Mouse (Mus musculus): Measurements from ENCODE around the gene Haghl. TPM values are rescaled to one million over a fixed set of nuclear protein-coding genes. Genes with fewer than 3 reads are reported as not detected.

The Haghl gene
- polyA plus RNA-seq, 1 experiment, result 18.1 TPM

GRCm38 (mm10) chr17:25802825-25803517 lies 17.5 kb upstream of the Haghl start:
- Histone ChIP-seq H3K4me1 (ENCODE audit: control insufficient read depth, insufficient read depth, low read length) (peaks cover 6% of the 10 kb centered on the region; the same call in 1 of the 2 replicates), H3K27ac (ENCODE audit: insufficient read depth, low read length) (no peak overlapping the region), H3K4me3 (ENCODE audit: insufficient read depth, low read length) (no peak overlapping the region)
- TF ChIP-seq POLR2A (IDR thresholded peaks at IDR 0.05; ENCODE audit: low read depth, low read length), result no peak
- TF ChIP-seq CTCF (IDR thresholded peaks at IDR 0.05; ENCODE audit: borderline replicate concordance, insufficient read depth, low read length), result no peak

- TF ChIP-seq CTCF (IDR thresholded peaks at IDR 0.05; ENCODE audit: borderline replicate concordance, insufficient read depth, low read length), result peak; percentile 26; the same call in 1 of the 2 replicates
- TF ChIP-seq POLR2A (IDR thresholded peaks at IDR 0.05; ENCODE audit: low read depth, low read length), result no peak
- Histone ChIP-seq H3K4me3 (ENCODE audit: insufficient read depth, low read length) (no peak overlapping the region), H3K27ac (ENCODE audit: insufficient read depth, low read length) (no peak overlapping the region), H3K4me1 (ENCODE audit: control insufficient read depth, insufficient read depth, low read length) (peaks cover 4% of the 10 kb centered on the region; the same call in 1 of the 2 replicates)
Observed at GRCm38 (mm10) chr17:25801029-25801428, 15.6 kb upstream of the Haghl start.

GRCm38 (mm10) chr17:25796951-25797369 lies 11.5 kb upstream of the Haghl start, which contains the start of gene Metrn:
Metrn (minus strand) TSS chr17:25797136.
- Histone ChIP-seq H3K27ac (ENCODE audit: insufficient read depth, low read length) (no peak within 1 kb of the TSS), H3K4me1 (ENCODE audit: control insufficient read depth, insufficient read depth, low read length) (peaks cover 7% of the 10 kb centered on the region; the same call in 1 of the 2 replicates), H3K4me3 (ENCODE audit: insufficient read depth, low read length) (peak within 1 kb of the TSS; percentile 76)
- no peak for TF ChIP-seq POLR2A (IDR thresholded peaks at IDR 0.05; ENCODE audit: low read depth, low read length)
- TF ChIP-seq CTCF (IDR thresholded peaks at IDR 0.05; ENCODE audit: borderline replicate concordance, insufficient read depth, low read length), result no peak

GRCm38 (mm10) chr17:25796211-25796771 lies 10.8 kb upstream of the Haghl start:
- TF ChIP-seq CTCF (IDR thresholded peaks at IDR 0.05; ENCODE audit: borderline replicate concordance, insufficient read depth, low read length) (no peak), POLR2A (IDR thresholded peaks at IDR 0.05; ENCODE audit: low read depth, low read length) (no peak)
- Histone ChIP-seq H3K4me3 (ENCODE audit: insufficient read depth, low read length) (peak overlapping the region; percentile 76), H3K27ac (ENCODE audit: insufficient read depth, low read length) (no peak overlapping the region), H3K4me1 (ENCODE audit: control insufficient read depth, insufficient read depth, low read length) (peaks cover 7% of the 10 kb centered on the region; the same call in 1 of the 2 replicates)

GRCm38 (mm10) chr17:25795609-25796092 lies 10.2 kb upstream of the Haghl start, which contains the start of gene AC134908.4:
AC134908.4 (minus strand) TSS chr17:25795659.
- H3K27ac ChIP-seq (ENCODE audit: insufficient read depth, low read length), result no peak within 1 kb of the TSS
- TF ChIP-seq POLR2A (IDR thresholded peaks at IDR 0.05; ENCODE audit: low read depth, low read length), result no peak
- TF ChIP-seq CTCF (IDR thresholded peaks at IDR 0.05; ENCODE audit: borderline replicate concordance, insufficient read depth, low read length), result no peak
- peaks cover 7% of the 10 kb centered on the region; the same call in 1 of the 2 replicates for H3K4me1 ChIP-seq (ENCODE audit: control insufficient read depth, insufficient read depth, low read length)
- H3K4me3 ChIP-seq (ENCODE audit: insufficient read depth, low read length), result peak within 1 kb of the TSS; percentile 76

GRCm38 (mm10) chr17:25794998-25795397 lies 9.5 kb upstream of the Haghl start:
- peaks cover 7% of the 10 kb centered on the region; the same call in 1 of the 2 replicates for H3K4me1 ChIP-seq (ENCODE audit: control insufficient read depth, insufficient read depth, low read length)
- no peak for TF ChIP-seq CTCF (IDR thresholded peaks at IDR 0.05; ENCODE audit: borderline replicate concordance, insufficient read depth, low read length)
- no peak for TF ChIP-seq POLR2A (IDR thresholded peaks at IDR 0.05; ENCODE audit: low read depth, low read length)
- H3K27ac ChIP-seq (ENCODE audit: insufficient read depth, low read length), result no peak overlapping the region
- no peak overlapping the region for H3K4me3 ChIP-seq (ENCODE audit: insufficient read depth, low read length)

- Histone ChIP-seq H3K4me1 (ENCODE audit: control insufficient read depth, insufficient read depth, low read length) (peaks cover 7% of the 10 kb centered on the region; the same call in 1 of the 2 replicates), H3K27ac (ENCODE audit: insufficient read depth, low read length) (no peak overlapping the region), H3K4me3 (ENCODE audit: insufficient read depth, low read length) (no peak overlapping the region)
- TF ChIP-seq POLR2A (IDR thresholded peaks at IDR 0.05; ENCODE audit: low read depth, low read length) (no peak), CTCF (IDR thresholded peaks at IDR 0.05; ENCODE audit: borderline replicate concordance, insufficient read depth, low read length) (no peak)
Observed at GRCm38 (mm10) chr17:25794197-25794596, 8.7 kb upstream of the Haghl start.

GRCm38 (mm10) chr17:25792615-25793014 lies 7.1 kb upstream of the Haghl start, which contains the start of gene Fam173a:
Fam173a (minus strand) TSS chr17:25792901.
- Histone ChIP-seq H3K4me3 (ENCODE audit: insufficient read depth, low read length) (peak within 1 kb of the TSS; percentile 55), H3K27ac (ENCODE audit: insufficient read depth, low read length) (peak within 1 kb of the TSS; percentile 86), H3K4me1 (ENCODE audit: control insufficient read depth, insufficient read depth, low read length) (peaks cover 7% of the 10 kb centered on the region; the same call in 1 of the 2 replicates)
- TF ChIP-seq CTCF (IDR thresholded peaks at IDR 0.05; ENCODE audit: borderline replicate concordance, insufficient read depth, low read length) (no peak), POLR2A (IDR thresholded peaks at IDR 0.05; ENCODE audit: low read depth, low read length) (no peak)

- peaks cover 7% of the 10 kb centered on the region; the same call in 1 of the 2 replicates for H3K4me1 ChIP-seq (ENCODE audit: control insufficient read depth, insufficient read depth, low read length)
- peak overlapping the region; percentile 55 for H3K4me3 ChIP-seq (ENCODE audit: insufficient read depth, low read length)
- peak; percentile 92 for TF ChIP-seq POLR2A (IDR thresholded peaks at IDR 0.05; ENCODE audit: low read depth, low read length)
- TF ChIP-seq CTCF (IDR thresholded peaks at IDR 0.05; ENCODE audit: borderline replicate concordance, insufficient read depth, low read length), result no peak
- peak overlapping the region; percentile 86 for H3K27ac ChIP-seq (ENCODE audit: insufficient read depth, low read length)
Observed at GRCm38 (mm10) chr17:25791843-25792527, 6.5 kb upstream of the Haghl start.

Measured in embryonic fibroblast, embryonic 13.5 days (primary cell).